Mouse (Mus musculus) lung, embryonic 16.5 days (tissue): ENCODE measurements around the gene Ctnnb1. TPM values are rescaled to one million over a fixed set of nuclear protein-coding genes. Genes with fewer than 3 reads are reported as not detected.

Source experiments
- ATAC-seq: fragments of 200-750 bp; cut with Nextera tagmentation; 2 replicates; pipeline ENCODE4 v1.8.0; 2017; ENCODE audit warnings: low read depth, mild to moderate bottlenecking, moderate library complexity
- H3K27ac ChIP-seq: fragments of 300-500 bp; sonication (generic); 2 replicates; pipeline ENCODE4 v1.5.1; 2014; ENCODE audit warnings: mild to moderate bottlenecking, control low read depth, low read length
- H3K27me3 ChIP-seq: fragments of 300-500 bp; sonication (generic); 2 replicates; pipeline ENCODE4 v1.6.1; 2014; ENCODE audit warnings: low read depth, low read length, mixed read lengths; ENCODE audit not compliant: control insufficient read depth, insufficient read depth
- H3K36me3 ChIP-seq: fragments of 300-500 bp; sonication (generic); 2 replicates; pipeline ENCODE4 v1.6.1; 2014; ENCODE audit warnings: low read length; ENCODE audit not compliant: control insufficient read depth, insufficient read depth
- H3K4me1 ChIP-seq: fragments of 300-500 bp; sonication (generic); replicated peaks from 2 replicates; pipeline ENCODE4 v1.6.1; 2014; ENCODE audit warnings: low read length, mixed read lengths; ENCODE audit not compliant: control insufficient read depth, insufficient read depth
- H3K4me2 ChIP-seq: fragments of 300-500 bp; sonication (generic); 2 replicates; pipeline ENCODE4 v1.6.1; 2014; ENCODE audit warnings: low read depth, low read length, control low read depth
- H3K4me3 ChIP-seq: fragments of 300-500 bp; sonication (generic); 2 replicates; pipeline ENCODE4 v1.5.1; 2014; ENCODE audit warnings: mild to moderate bottlenecking, low read length, control low read depth
- H3K9ac ChIP-seq: fragments of 300-500 bp; sonication (generic); 2 replicates; pipeline ENCODE4 v1.6.1; 2014; ENCODE audit warnings: low read length, control low read depth
- H3K9me3 ChIP-seq: fragments of 300-500 bp; sonication (generic); 2 replicates; pipeline ENCODE4 v1.6.1; 2016; ENCODE audit warnings: low read length; ENCODE audit not compliant: control insufficient read depth
- WGBS: fragments of 180-500 bp; shearing (Covaris S2); extraction: QIAGEN DNeasy Blood & Tissue Kit; methylation state at CpG from one replicate; pipeline ENCODE4 v1.1.7; 2014; 5-methylcytosine and 5-hydroxymethylcytosine counted together
- polyA plus RNA-seq: library from polyadenylated mRNA; unstranded; fragments of >200 nt; fragmentation: Nextera tagmentation; extraction: Ambion mirVana; gene quantifications from 2 replicates; pipeline ENCODE4 v1.2.1, GENCODE M21; 2015

The Ctnnb1 gene
- polyA plus RNA-seq = 523 and 564 TPM in 2 replicates

GRCm38 (mm10) chr9:120929081-120929480, at the start of gene Ctnnb1:
Gene Ctnnb1 (plus strand): TSS chr9:120929216.
- Histone ChIP-seq H3K4me1 (peaks cover 13% of the 10 kb centered on the region), H3K27ac (no peak within 1 kb of the TSS), H3K9ac (no peak within 1 kb of the TSS), H3K4me2 (no peak within 1 kb of the TSS), H3K27me3 (no peaks in the 10 kb centered on the region), H3K4me3 (no peak within 1 kb of the TSS), H3K9me3 (no peaks in the 10 kb centered on the region), H3K36me3 (no peaks in the 10 kb centered on the region)
- ATAC-seq = no peak
- 84% methylated on average over 11 of the region's 11 CpGs for WGBS

GRCm38 (mm10) chr9:120880286-120880685, 48.7 kb upstream of the Ctnnb1 start:
- WGBS = 54% methylated on average over 9 of the region's 9 CpGs
- Histone ChIP-seq H3K4me2 (no peak overlapping the region), H3K27ac (no peak overlapping the region), H3K9ac (no peak overlapping the region), H3K27me3 (no peaks in the 10 kb centered on the region), H3K9me3 (no peaks in the 10 kb centered on the region), H3K36me3 (no peaks in the 10 kb centered on the region), H3K4me3 (no peak overlapping the region), H3K4me1 (no peaks in the 10 kb centered on the region)
- ATAC-seq = no peak

- no peak for ATAC-seq
Observed at GRCm38 (mm10) chr9:120881121-120881520, 47.9 kb upstream of the Ctnnb1 start.

GRCm38 (mm10) chr9:120881839-120882238, 47.2 kb upstream of the Ctnnb1 start:
- H3K9me3 ChIP-seq = no peaks in the 10 kb centered on the region
- no peaks in the 10 kb centered on the region for H3K36me3 ChIP-seq
- no peaks in the 10 kb centered on the region for H3K4me1 ChIP-seq
- no peak overlapping the region for H3K27ac ChIP-seq
- 54% methylated on average over 4 of the region's 4 CpGs for WGBS
- H3K4me2 ChIP-seq = no peak overlapping the region
- no peaks in the 10 kb centered on the region for H3K27me3 ChIP-seq
- H3K4me3 ChIP-seq = no peak overlapping the region
- no peak for ATAC-seq
- H3K9ac ChIP-seq = no peak overlapping the region

More at GRCm38 (mm10) chr9:120881121-120881520, 47.9 kb upstream of the Ctnnb1 start:
- Histone ChIP-seq H3K27ac (no peak overlapping the region), H3K36me3 (no peaks in the 10 kb centered on the region), H3K27me3 (no peaks in the 10 kb centered on the region), H3K4me3 (no peak overlapping the region), H3K4me2 (no peak overlapping the region), H3K9me3 (no peaks in the 10 kb centered on the region), H3K4me1 (no peaks in the 10 kb centered on the region), H3K9ac (no peak overlapping the region)
- 69% methylated on average over 15 of the region's 15 CpGs for WGBS

GRCm38 (mm10) chr9:120884726-120885125, 44.3 kb upstream of the Ctnnb1 start:
- Histone ChIP-seq H3K4me1 (no peaks in the 10 kb centered on the region), H3K9ac (no peak overlapping the region), H3K9me3 (no peaks in the 10 kb centered on the region), H3K27ac (no peak overlapping the region), H3K27me3 (no peaks in the 10 kb centered on the region), H3K36me3 (no peaks in the 10 kb centered on the region), H3K4me2 (no peak overlapping the region), H3K4me3 (no peak overlapping the region)
- no peak for ATAC-seq
- WGBS = 56% methylated on average over 10 of the region's 10 CpGs

GRCm38 (mm10) chr9:120887631-120888030, 41.4 kb upstream of the Ctnnb1 start:
- Histone ChIP-seq H3K27me3 (no peaks in the 10 kb centered on the region), H3K4me1 (no peaks in the 10 kb centered on the region), H3K27ac (no peak overlapping the region), H3K4me3 (no peak overlapping the region), H3K36me3 (no peaks in the 10 kb centered on the region), H3K9me3 (no peaks in the 10 kb centered on the region), H3K4me2 (no peak overlapping the region), H3K9ac (no peak overlapping the region)
- 82% methylated on average over 2 of the region's 2 CpGs for WGBS
- no peak for ATAC-seq

- 87% methylated on average over 11 of the region's 11 CpGs for WGBS
Observed at GRCm38 (mm10) chr9:120893435-120893834, 35.6 kb upstream of the Ctnnb1 start.

GRCm38 (mm10) chr9:120893971-120894370, 35.0 kb upstream of the Ctnnb1 start:
- Histone ChIP-seq H3K27ac (no peak overlapping the region), H3K4me3 (no peak overlapping the region), H3K9ac (no peak overlapping the region), H3K9me3 (no peaks in the 10 kb centered on the region), H3K4me2 (peak overlapping the region; percentile 9; the same call in 1 of the 2 replicates), H3K4me1 (peaks cover 10% of the 10 kb centered on the region), H3K27me3 (no peaks in the 10 kb centered on the region), H3K36me3 (no peaks in the 10 kb centered on the region)
- 30% methylated on average over 10 of the region's 10 CpGs for WGBS
- ATAC-seq = peak; percentile 54; the same call in 1 of the 2 replicates

More at GRCm38 (mm10) chr9:120893435-120893834, 35.6 kb upstream of the Ctnnb1 start:
- Histone ChIP-seq H3K4me3 (no peak overlapping the region), H3K27me3 (no peaks in the 10 kb centered on the region), H3K9ac (no peak overlapping the region), H3K9me3 (no peaks in the 10 kb centered on the region), H3K27ac (no peak overlapping the region), H3K36me3 (no peaks in the 10 kb centered on the region), H3K4me1 (peaks cover 10% of the 10 kb centered on the region), H3K4me2 (peak overlapping the region; percentile 9; the same call in 1 of the 2 replicates)
- ATAC-seq = peak; percentile 28; the same call in 1 of the 2 replicates

GRCm38 (mm10) chr9:120894376-120894775, 34.6 kb upstream of the Ctnnb1 start:
- Histone ChIP-seq H3K9ac (no peak overlapping the region), H3K4me2 (peak overlapping the region; percentile 9; the same call in 1 of the 2 replicates), H3K9me3 (no peaks in the 10 kb centered on the region), H3K4me3 (no peak overlapping the region), H3K36me3 (no peaks in the 10 kb centered on the region), H3K27ac (no peak overlapping the region), H3K27me3 (no peaks in the 10 kb centered on the region), H3K4me1 (peaks cover 10% of the 10 kb centered on the region)
- ATAC-seq = no peak
- 73% methylated on average over 9 of the region's 9 CpGs for WGBS

GRCm38 (mm10) chr9:120896502-120896901, 32.5 kb upstream of the Ctnnb1 start:
- Histone ChIP-seq H3K4me3 (no peak overlapping the region), H3K4me2 (no peak overlapping the region), H3K27ac (no peak overlapping the region), H3K36me3 (no peaks in the 10 kb centered on the region), H3K4me1 (peaks cover 10% of the 10 kb centered on the region), H3K9ac (no peak overlapping the region), H3K27me3 (no peaks in the 10 kb centered on the region), H3K9me3 (no peaks in the 10 kb centered on the region)
- 50% methylated on average over 5 of the region's 5 CpGs for WGBS
- no peak for ATAC-seq
